Mouse (Mus musculus): ENCODE results near the gene Gm11567.
"Not testable (repeated sequence)": the region's sequence is repeated elsewhere in the genome, so short reads cannot be mapped to it uniquely, and the experiment has no call there.

Gm11567 gene

GRCm38 (mm10) chr11:99878887-99879286 is at the start of gene Gm11567:
TSS of gene Gm11567 (plus strand) at chr11:99879187.
- not testable (repeated sequence) for DNase-seq (ENCODE audit: low spot score)

- no peak for DNase-seq (ENCODE audit: low spot score)
Observed at GRCm38 (mm10) chr11:99837966-99838365, 41.0 kb upstream of the Gm11567 start, which contains the start of gene 2300003K06Rik. TSS of gene 2300003K06Rik (minus strand) at chr11:99838066.

GRCm38 (mm10) chr11:99842185-99842584 is 36.8 kb upstream of the Gm11567 start:
- DNase-seq (ENCODE audit: low spot score) = no peak

GRCm38 (mm10) chr11:99846746-99847145 is 32.2 kb upstream of the Gm11567 start:
- no peak for DNase-seq (ENCODE audit: low spot score)

GRCm38 (mm10) chr11:99851508-99851907 is 27.5 kb upstream of the Gm11567 start, which contains the start of gene Krtap4-16:
TSS of gene Krtap4-16 (minus strand) at chr11:99851608.
- no peak for DNase-seq (ENCODE audit: low spot score)

GRCm38 (mm10) chr11:99854121-99854520 is 24.9 kb upstream of the Gm11567 start:
- peak; percentile 52 for DNase-seq (ENCODE audit: low spot score)

DNA sequence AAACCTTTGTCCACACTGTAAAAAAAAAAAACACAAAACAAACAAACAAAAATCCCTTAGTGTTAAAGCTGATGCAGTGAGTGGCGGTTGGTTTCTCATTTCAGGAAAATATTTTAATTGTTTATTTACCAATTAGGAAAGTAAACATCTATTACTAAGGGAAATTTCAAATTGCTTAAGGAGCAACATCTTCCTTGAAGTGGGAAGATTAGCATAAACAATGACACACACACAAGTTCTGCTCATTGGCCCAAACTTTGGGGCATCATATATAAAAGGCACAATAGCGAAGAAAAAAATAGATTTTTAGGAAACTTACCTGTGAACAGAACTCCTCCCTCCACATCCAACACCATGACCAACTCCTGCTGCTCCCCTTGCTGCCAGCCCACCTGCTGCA is 21.4 kb upstream of the Gm11567 start, which contains the start of gene Gm11568:
Gene Gm11568 (plus strand): TSS at position 301 of the 400 bp plus-strand sequence.
- no peak for DNase-seq (ENCODE audit: low spot score)

DNA sequence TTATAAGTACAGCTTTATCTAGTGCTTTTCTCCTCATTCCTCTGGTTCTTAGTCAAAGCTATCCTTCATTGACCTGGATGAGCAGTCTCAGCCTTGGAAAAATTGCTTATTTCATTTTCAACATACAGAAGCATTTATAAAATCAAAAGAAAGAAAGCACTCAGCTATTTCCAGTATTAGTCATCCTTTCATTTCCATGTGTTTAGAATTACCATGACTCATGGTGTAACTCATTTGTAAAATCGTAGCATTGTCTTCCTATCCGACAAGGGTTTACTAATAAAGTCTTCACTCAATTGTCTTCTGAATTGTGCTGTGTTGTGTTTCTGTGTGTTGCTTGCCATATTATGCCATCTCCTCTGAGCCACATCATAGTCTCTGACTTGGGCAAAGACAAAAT is 20.2 kb upstream of the Gm11567 start:
- no peak for DNase-seq (ENCODE audit: low spot score)

DNA sequence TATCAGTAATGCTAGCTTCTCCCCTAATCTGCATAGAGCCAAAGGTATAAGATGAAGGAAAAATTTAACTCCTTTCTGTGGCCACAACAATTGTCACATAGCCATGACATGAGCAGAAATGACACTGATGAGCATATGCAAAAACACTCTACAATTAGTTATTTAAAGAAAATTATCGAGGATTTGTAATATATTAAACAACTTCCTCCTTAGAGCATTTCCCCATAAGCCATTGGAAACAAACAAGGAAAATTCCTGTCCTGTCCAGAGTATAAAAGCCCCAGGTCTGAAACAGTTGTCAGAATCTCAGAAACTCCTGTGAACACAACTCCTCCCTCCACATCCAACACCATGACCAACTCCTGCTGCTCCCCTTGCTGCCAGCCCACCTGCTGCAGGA is 14.8 kb upstream of the Gm11567 start, which contains the start of gene Gm11559:
Gene Gm11559 (plus strand): TSS at position 301 of the 400 bp plus-strand sequence.
- not testable (repeated sequence) for DNase-seq (ENCODE audit: low spot score)

GRCm38 (mm10) chr11:99873089-99873488 is 5.9 kb upstream of the Gm11567 start, which contains the start of gene Krtap9-1:
TSS of gene Krtap9-1 (plus strand) at chr11:99873389.
- DNase-seq (ENCODE audit: low spot score) = not testable (repeated sequence)

DNA sequence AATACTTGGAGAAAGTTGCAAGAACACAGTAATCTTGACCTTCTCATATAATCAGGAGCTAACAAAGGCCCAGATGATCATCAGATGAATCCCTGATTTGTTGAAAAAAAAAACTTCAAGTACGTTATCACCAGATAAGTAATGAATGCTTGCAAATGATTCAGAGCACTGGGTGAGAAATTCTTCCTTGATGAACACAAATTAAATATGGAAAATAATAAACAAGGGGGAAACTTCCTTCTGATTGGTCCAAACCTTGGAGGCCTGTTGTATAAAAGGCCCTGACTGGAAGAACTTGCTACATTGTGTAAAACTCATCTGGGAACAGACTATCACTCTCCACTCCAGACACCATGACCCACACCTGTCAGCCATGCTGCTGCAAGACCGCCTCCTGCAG is 28.6 kb downstream of the Gm11567 start, which contains the start of gene Krtap31-1:
Gene Krtap31-1 (plus strand): TSS at position 301 of the 400 bp plus-strand sequence.
- no peak for DNase-seq (ENCODE audit: low spot score)

- no peak for DNase-seq (ENCODE audit: low spot score)
Observed at GRCm38 (mm10) chr11:99914451-99914850, 35.5 kb downstream of the Gm11567 start, which contains the start of gene Gm11565. TSS of gene Gm11565 (plus strand) at chr11:99914751.

Measured in retina, embryonic 14.5 days (tissue).